Mouse (Mus musculus) hindbrain, postnatal 0 days (tissue): Measurements from ENCODE around the gene Nek7. TPM values are rescaled to one million over a fixed set of nuclear protein-coding genes. Genes with fewer than 3 reads are reported as not detected.

ENCODE experiments used
- ATAC-seq: fragments of 200-750 bp; cut with Nextera tagmentation; 2 replicates; pipeline ENCODE4 v1.8.0; 2017; ENCODE audit warnings: mild to moderate bottlenecking, moderate TSS enrichment, moderate library complexity
- DNase-seq: peaks from one replicate; pipeline ENCODE4 v3.0.0-alpha.2; 2015; ENCODE audit warnings: low spot score
- H3K27ac ChIP-seq: fragments of 300-500 bp; sonication (generic); 2 replicates; pipeline ENCODE4 v1.5.1; 2014; ENCODE audit warnings: mild to moderate bottlenecking
- H3K27me3 ChIP-seq: fragments of 300-500 bp; sonication (generic); 2 replicates; pipeline ENCODE4 v1.6.1; 2014; ENCODE audit warnings: low read length, mixed read lengths; ENCODE audit not compliant: insufficient read depth
- H3K36me3 ChIP-seq: fragments of 300-500 bp; sonication (generic); 2 replicates; pipeline ENCODE4 v1.6.1; 2014; ENCODE audit warnings: low read length, mixed read lengths; ENCODE audit not compliant: insufficient read depth
- H3K4me1 ChIP-seq: fragments of 300-500 bp; sonication (generic); 2 replicates; pipeline ENCODE4 v1.6.1; 2014; ENCODE audit warnings: antibody characterized with exemption, low read length, mixed read lengths; ENCODE audit not compliant: insufficient read depth
- H3K4me2 ChIP-seq: fragments of 300-500 bp; sonication (generic); 2 replicates; pipeline ENCODE4 v1.6.1; 2014; ENCODE audit warnings: low read depth, mild to moderate bottlenecking, low read length, moderate library complexity, mixed read lengths
- H3K4me3 ChIP-seq: fragments of 300-500 bp; sonication (generic); 2 replicates; pipeline ENCODE4 v1.5.1; 2014; ENCODE audit warnings: low read length
- H3K9ac ChIP-seq: fragments of 300-500 bp; sonication (generic); replicated peaks from 2 replicates; pipeline ENCODE4 v1.6.1; 2014; ENCODE audit warnings: mild to moderate bottlenecking, low read length, moderate library complexity, mixed read lengths
- H3K9me3 ChIP-seq: fragments of 300-500 bp; sonication (generic); 2 replicates; pipeline ENCODE4 v1.6.1; 2016; ENCODE audit warnings: low read length, mixed read lengths
- CTCF ChIP-seq: IDR thresholded peaks from 2 replicates; pipeline ENCODE4 v1.5.1; 2016; ENCODE audit warnings: antibody characterized with exemption, control low read depth, low read depth
- WGBS: fragments of 180-500 bp; shearing (Covaris S2); extraction: QIAGEN DNeasy Blood & Tissue Kit; methylation state at CpG from one replicate; pipeline ENCODE4 v1.1.7; 2014; 5-methylcytosine and 5-hydroxymethylcytosine counted together
- polyA plus RNA-seq: library from polyadenylated mRNA; unstranded; fragments of >200 nt; fragmentation: Nextera tagmentation; extraction: Ambion mirVana; gene quantifications from 2 replicates; pipeline ENCODE4 v1.2.1, GENCODE M21; 2015
- total RNA-seq: library from RNA; depleted of rRNA; stranded (reverse); fragments of >200 nt; gene quantifications from 2 replicates; pipeline ENCODE4 v1.2.3, GENCODE M21; 2014

Gene Nek7
- total and polyA plus RNA-seq, 2 experiments from 2014 or later: 8.8 to 16.3 TPM

GRCm38 (mm10) chr1:138516946-138517345 lies 103.0 kb downstream of the Nek7 start:
- no peak overlapping the region for H3K9ac ChIP-seq
- no peaks in the 10 kb centered on the region for H3K4me1 ChIP-seq
- no peaks in the 10 kb centered on the region for H3K36me3 ChIP-seq
- no peak for TF ChIP-seq CTCF
- no peak for ATAC-seq
- 75% methylated on average over 2 of the region's 2 CpGs for WGBS
- H3K27ac ChIP-seq: no peak overlapping the region
- no peaks in the 10 kb centered on the region for H3K27me3 ChIP-seq
- no peak for DNase-seq
- no peak overlapping the region for H3K4me3 ChIP-seq
- no peak overlapping the region for H3K4me2 ChIP-seq
- no peaks in the 10 kb centered on the region for H3K9me3 ChIP-seq

- no peak for ATAC-seq
- no peak overlapping the region for H3K9ac ChIP-seq
- no peak overlapping the region for H3K27ac ChIP-seq
- no peak overlapping the region for H3K4me2 ChIP-seq
- no peaks in the 10 kb centered on the region for H3K27me3 ChIP-seq
- DNase-seq: no peak
- no peaks in the 10 kb centered on the region for H3K4me1 ChIP-seq
- no peaks in the 10 kb centered on the region for H3K36me3 ChIP-seq
- H3K4me3 ChIP-seq: no peak overlapping the region
- no peak for TF ChIP-seq CTCF
- H3K9me3 ChIP-seq: no peaks in the 10 kb centered on the region
- 57% methylated on average over 9 of the region's 9 CpGs for WGBS
Measured at GRCm38 (mm10) chr1:138515362-138515761, 104.6 kb downstream of the Nek7 start.

GRCm38 (mm10) chr1:138513982-138514381 lies 106.0 kb downstream of the Nek7 start:
- H3K9me3 ChIP-seq: no peaks in the 10 kb centered on the region
- no peaks in the 10 kb centered on the region for H3K27me3 ChIP-seq
- ATAC-seq (no peak), DNase-seq (no peak)
- H3K4me2 ChIP-seq: no peak overlapping the region
- H3K27ac ChIP-seq: no peak overlapping the region
- no peak overlapping the region for H3K4me3 ChIP-seq
- H3K36me3 ChIP-seq: no peaks in the 10 kb centered on the region
- H3K4me1 ChIP-seq: no peaks in the 10 kb centered on the region
- WGBS: 84% methylated on average over 4 of the region's 4 CpGs
- H3K9ac ChIP-seq: no peak overlapping the region
- no peak for TF ChIP-seq CTCF

DNA sequence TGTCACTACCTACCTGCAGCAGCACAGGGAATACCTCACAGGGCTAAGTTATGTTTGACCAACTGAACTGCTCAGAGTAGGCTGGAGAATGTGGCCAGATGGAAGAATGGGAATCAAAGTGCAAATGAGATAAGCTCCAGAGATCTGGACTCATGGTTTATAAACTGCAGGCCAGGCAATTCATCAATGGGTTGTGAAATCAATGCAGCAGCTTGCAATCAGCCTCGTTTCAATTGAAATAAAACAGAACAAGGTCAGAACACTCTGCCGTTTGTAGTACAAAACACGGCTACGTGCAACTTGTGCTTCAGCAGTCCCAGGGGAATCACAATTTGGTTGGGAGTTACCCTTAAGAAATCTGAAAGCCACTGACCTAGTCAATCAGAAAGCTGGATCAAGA lies 109.4 kb downstream of the Nek7 start:
- H3K27me3 ChIP-seq: no peaks in the 10 kb centered on the region
- H3K9ac ChIP-seq: no peak overlapping the region
- H3K4me3 ChIP-seq: no peak overlapping the region
- TF ChIP-seq CTCF: no peak
- no peak overlapping the region for H3K27ac ChIP-seq
- ATAC-seq: no peak
- no peaks in the 10 kb centered on the region for H3K9me3 ChIP-seq
- H3K36me3 ChIP-seq: no peaks in the 10 kb centered on the region
- H3K4me2 ChIP-seq: no peak overlapping the region
- DNase-seq: no peak
- 0 out of 2 replicates have a peak, but pooled peaks cover 3% of the 10 kb centered on the region for H3K4me1 ChIP-seq
- WGBS: 64% methylated on average over 4 of the region's 4 CpGs

- no peak for ATAC-seq
- H3K4me2 ChIP-seq: no peak overlapping the region
- no peak for TF ChIP-seq CTCF
- no peaks in the 10 kb centered on the region for H3K9me3 ChIP-seq
- DNase-seq: no peak
- H3K36me3 ChIP-seq: no peaks in the 10 kb centered on the region
- no peak overlapping the region for H3K4me3 ChIP-seq
- H3K27ac ChIP-seq: no peak overlapping the region
- WGBS: 54% methylated on average over 13 of the region's 13 CpGs
- H3K27me3 ChIP-seq: no peaks in the 10 kb centered on the region
- H3K4me1 ChIP-seq: 0 out of 2 replicates have a peak, but pooled peaks cover 3% of the 10 kb centered on the region
- H3K9ac ChIP-seq: no peak overlapping the region
Measured at GRCm38 (mm10) chr1:138507446-138508043, 112.4 kb downstream of the Nek7 start.

DNA sequence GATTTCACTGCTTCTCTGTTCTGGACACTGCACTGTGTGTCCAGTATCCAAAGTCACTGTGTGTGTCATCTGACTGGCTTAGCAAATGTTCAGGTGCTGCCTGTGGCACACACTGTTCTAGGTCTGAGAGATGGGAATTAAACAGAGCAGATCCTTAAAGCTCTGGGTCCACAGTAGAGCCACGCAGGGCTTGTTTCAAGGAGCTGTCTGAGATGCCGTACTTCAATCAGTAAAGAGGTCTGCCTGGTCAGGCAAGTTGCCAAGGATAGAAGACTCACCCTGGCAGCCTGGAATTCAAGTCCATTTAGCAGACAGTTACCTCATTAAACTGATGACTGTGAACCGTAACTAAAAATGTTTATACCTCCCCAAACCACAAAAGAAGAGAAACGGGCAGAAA lies 112.9 kb downstream of the Nek7 start:
- WGBS: 33% methylated on average over 4 of the region's 4 CpGs
- H3K4me1 ChIP-seq: 0 out of 2 replicates have a peak, but pooled peaks cover 3% of the 10 kb centered on the region
- no peaks in the 10 kb centered on the region for H3K9me3 ChIP-seq
- DNase-seq: peak; percentile 37
- no peaks in the 10 kb centered on the region for H3K36me3 ChIP-seq
- no peak overlapping the region for H3K27ac ChIP-seq
- no peak for TF ChIP-seq CTCF
- 0 out of 2 replicates have a peak, but pooled peaks have one; percentile 43 for ATAC-seq
- H3K9ac ChIP-seq: no peak overlapping the region
- no peak overlapping the region for H3K4me2 ChIP-seq
- H3K27me3 ChIP-seq: no peaks in the 10 kb centered on the region
- H3K4me3 ChIP-seq: no peak overlapping the region

DNA sequence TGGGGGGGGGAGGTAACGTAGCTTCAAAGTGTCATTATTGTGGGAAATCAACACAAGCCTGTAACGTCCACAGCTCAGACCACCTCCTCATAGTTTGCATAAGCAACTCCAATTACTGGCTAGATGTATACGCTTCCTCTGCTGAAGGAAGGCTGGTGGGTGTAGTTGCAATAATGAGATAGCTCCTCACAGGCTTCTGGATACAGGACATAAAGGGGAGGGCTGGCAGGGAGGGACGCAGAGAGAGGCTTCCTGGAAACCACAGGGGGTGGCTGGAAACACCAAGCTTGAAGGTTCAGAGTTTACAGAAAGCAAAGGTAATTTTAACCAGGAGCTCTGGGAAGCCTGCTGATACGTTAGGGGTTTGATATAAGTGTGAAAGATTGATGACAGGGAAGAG lies 115.7 kb downstream of the Nek7 start:
- H3K27me3 ChIP-seq: no peaks in the 10 kb centered on the region
- H3K9ac ChIP-seq: no peak overlapping the region
- H3K27ac ChIP-seq: no peak overlapping the region
- ATAC-seq (no peak), DNase-seq (no peak)
- H3K4me3 ChIP-seq: no peak overlapping the region
- H3K36me3 ChIP-seq: no peaks in the 10 kb centered on the region
- H3K9me3 ChIP-seq: no peaks in the 10 kb centered on the region
- H3K4me1 ChIP-seq: peaks cover 11% of the 10 kb centered on the region; the same call in 1 of the 2 replicates
- WGBS: 53% methylated on average over 5 of the region's 5 CpGs
- TF ChIP-seq CTCF: no peak
- no peak overlapping the region for H3K4me2 ChIP-seq
